Mouse (Mus musculus): ENCODE measurements around the gene Ank2. TPM values are rescaled to one million over a fixed set of nuclear protein-coding genes. Genes with fewer than 3 reads are reported as not detected.

The Ank2 gene
- polyA plus RNA-seq, 1 experiment from 2014 or later, result 131 TPM

- Histone ChIP-seq H3K9ac (no peak overlapping the region), H3K9me3 (replicated peaks) (no peaks in the 10 kb centered on the region), H3K27ac (no peak overlapping the region), H3K4me2 (replicated peaks) (no peak overlapping the region), H3K4me3 (no peak overlapping the region), H3K27me3 (no peaks in the 10 kb centered on the region), H3K4me1 (no peaks in the 10 kb centered on the region), H3K36me3 (no peaks in the 10 kb centered on the region)
- 56% methylated on average over 4 of the region's 4 CpGs for WGBS
- no peak for ATAC-seq (ENCODE audit: low FRiP score)
These were observed 29.9 kb downstream of the Ank2 start for GRCm38 (mm10) chr3:127469164-127469752.

DNA sequence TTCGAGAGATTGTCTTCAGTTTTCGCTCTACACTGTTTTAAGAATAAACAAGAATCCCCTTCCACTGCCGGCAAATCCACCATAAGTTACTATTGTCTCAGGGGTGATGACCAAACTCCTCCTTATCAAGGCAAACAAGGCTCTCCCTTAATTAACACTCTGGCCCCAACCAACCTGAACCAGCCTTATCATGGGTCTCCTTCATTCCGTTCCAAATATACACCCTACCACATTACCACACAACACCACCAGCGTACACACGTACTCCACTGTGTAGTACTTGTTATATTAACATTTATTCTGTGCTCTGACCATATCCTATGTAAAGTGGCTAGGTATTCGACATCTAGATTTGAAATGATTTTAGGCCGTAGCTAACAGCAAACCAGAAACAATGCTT lies 30.6 kb downstream of the Ank2 start:
- no peak overlapping the region for H3K4me3 ChIP-seq
- no peak overlapping the region for H3K27ac ChIP-seq
- H3K36me3 ChIP-seq, result no peaks in the 10 kb centered on the region
- H3K4me1 ChIP-seq, result peaks cover 6% of the 10 kb centered on the region
- WGBS, result 92% methylated on average over 8 of the region's 8 CpGs
- H3K27me3 ChIP-seq, result no peaks in the 10 kb centered on the region
- ATAC-seq (ENCODE audit: low FRiP score), result no peak
- H3K9ac ChIP-seq, result no peak overlapping the region
- H3K9me3 ChIP-seq (replicated peaks), result no peaks in the 10 kb centered on the region
- H3K4me2 ChIP-seq (replicated peaks), result no peak overlapping the region

GRCm38 (mm10) chr3:127463816-127464480 lies 35.2 kb downstream of the Ank2 start:
- no peak overlapping the region for H3K4me3 ChIP-seq
- H3K4me1 ChIP-seq, result peaks cover 9% of the 10 kb centered on the region
- 12% methylated on average over 14 of the region's 14 CpGs for WGBS
- H3K9ac ChIP-seq, result no peak overlapping the region
- ATAC-seq (ENCODE audit: low FRiP score), result peak; percentile 52
- no peaks in the 10 kb centered on the region for H3K36me3 ChIP-seq
- 0 out of 2 replicates have a peak overlapping the region, but pooled peaks have one; percentile 8 for H3K4me2 ChIP-seq (replicated peaks)
- no peaks in the 10 kb centered on the region for H3K9me3 ChIP-seq (replicated peaks)
- 0 out of 2 replicates have a peak overlapping the region, but pooled peaks have one; percentile 40 for H3K27ac ChIP-seq
- peaks cover 4% of the 10 kb centered on the region; the same call in 1 of the 2 replicates for H3K27me3 ChIP-seq

GRCm38 (mm10) chr3:127463165-127463564 lies 36.0 kb downstream of the Ank2 start:
- ATAC-seq (ENCODE audit: low FRiP score), result peak; percentile 54; the same call in 1 of the 2 replicates
- Histone ChIP-seq H3K4me1 (peaks cover 9% of the 10 kb centered on the region), H3K27me3 (peaks cover 4% of the 10 kb centered on the region; the same call in 1 of the 2 replicates), H3K4me3 (no peak overlapping the region), H3K36me3 (no peaks in the 10 kb centered on the region), H3K9me3 (replicated peaks) (no peaks in the 10 kb centered on the region), H3K4me2 (replicated peaks) (no peak overlapping the region), H3K9ac (no peak overlapping the region), H3K27ac (no peak overlapping the region)
- WGBS, result 23% methylated on average over 9 of the region's 9 CpGs

GRCm38 (mm10) chr3:127462413-127462812 lies 36.7 kb downstream of the Ank2 start:
- H3K9me3 ChIP-seq (replicated peaks), result no peaks in the 10 kb centered on the region
- no peak overlapping the region for H3K4me3 ChIP-seq
- H3K27ac ChIP-seq, result no peak overlapping the region
- H3K4me1 ChIP-seq, result peaks cover 9% of the 10 kb centered on the region
- H3K27me3 ChIP-seq, result peaks cover 4% of the 10 kb centered on the region; the same call in 1 of the 2 replicates
- ATAC-seq (ENCODE audit: low FRiP score), result no peak
- H3K36me3 ChIP-seq, result no peaks in the 10 kb centered on the region
- no peak overlapping the region for H3K9ac ChIP-seq
- WGBS, result 74% methylated on average over 6 of the region's 6 CpGs
- no peak overlapping the region for H3K4me2 ChIP-seq (replicated peaks)

GRCm38 (mm10) chr3:127460891-127461437 lies 38.2 kb downstream of the Ank2 start:
- Histone ChIP-seq H3K4me3 (no peak overlapping the region), H3K27ac (no peak overlapping the region), H3K9me3 (replicated peaks) (no peaks in the 10 kb centered on the region), H3K36me3 (no peaks in the 10 kb centered on the region), H3K4me1 (peaks cover 9% of the 10 kb centered on the region), H3K9ac (no peak overlapping the region), H3K4me2 (replicated peaks) (no peak overlapping the region), H3K27me3 (peaks cover 4% of the 10 kb centered on the region; the same call in 1 of the 2 replicates)
- 59% methylated on average over 11 of the region's 11 CpGs for WGBS
- no peak for ATAC-seq (ENCODE audit: low FRiP score)

DNA sequence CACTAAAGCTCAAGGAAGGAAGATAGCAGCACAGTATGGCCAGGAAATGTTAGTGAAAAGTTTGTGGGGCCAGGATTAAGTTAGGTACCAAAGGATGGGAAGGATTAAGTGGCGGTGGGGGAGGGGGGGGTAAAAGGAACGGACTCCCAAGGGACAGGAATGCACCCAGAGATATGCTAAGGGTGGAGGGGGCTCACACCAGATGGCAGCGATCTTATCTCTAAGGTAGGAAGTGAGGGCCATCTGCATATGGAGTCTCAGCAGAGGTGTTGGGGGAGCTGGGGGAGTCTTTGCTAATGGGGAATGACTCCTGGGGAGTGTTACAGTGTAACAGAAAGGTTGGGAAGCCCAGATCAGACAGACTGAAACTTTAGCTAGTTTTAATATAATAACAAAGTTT lies 39.3 kb downstream of the Ank2 start:
- Histone ChIP-seq H3K4me3 (no peak overlapping the region), H3K27ac (no peak overlapping the region), H3K36me3 (no peaks in the 10 kb centered on the region), H3K27me3 (peaks cover 4% of the 10 kb centered on the region; the same call in 1 of the 2 replicates), H3K9ac (no peak overlapping the region), H3K4me1 (peaks cover 9% of the 10 kb centered on the region), H3K9me3 (replicated peaks) (no peaks in the 10 kb centered on the region), H3K4me2 (replicated peaks) (no peak overlapping the region)
- WGBS, result 31% methylated on average over 3 of the region's 3 CpGs
- ATAC-seq (ENCODE audit: low FRiP score), result no peak

- H3K4me3 ChIP-seq, result no peak overlapping the region
These were observed 40.2 kb downstream of the Ank2 start for GRCm38 (mm10) chr3:127458925-127459324.

DNA sequence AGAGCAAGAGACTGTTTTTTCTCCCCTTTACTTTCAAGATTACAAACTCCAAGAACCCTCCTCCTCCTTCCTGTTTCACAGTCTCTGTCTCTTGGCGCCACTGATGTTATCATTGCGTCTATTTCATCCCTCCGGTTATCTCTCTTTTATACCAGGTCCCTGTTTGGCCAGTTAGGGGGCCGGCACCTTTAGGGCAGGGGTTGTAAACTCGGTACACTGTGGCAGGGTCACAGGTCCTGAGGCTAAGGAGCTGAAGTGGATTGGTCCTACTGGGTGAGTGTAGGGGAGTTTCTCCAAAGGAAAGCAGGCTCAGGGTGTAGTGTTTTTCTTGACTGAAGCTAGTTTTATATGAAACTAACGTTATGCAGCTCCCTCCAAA lies 40.7 kb downstream of the Ank2 start:
- Histone ChIP-seq H3K36me3 (no peaks in the 10 kb centered on the region), H3K9ac (no peak overlapping the region), H3K4me3 (no peak overlapping the region), H3K4me2 (replicated peaks) (no peak overlapping the region), H3K9me3 (replicated peaks) (no peaks in the 10 kb centered on the region), H3K27ac (no peak overlapping the region), H3K4me1 (peaks cover 2% of the 10 kb centered on the region; the same call in 1 of the 2 replicates), H3K27me3 (peaks cover 4% of the 10 kb centered on the region; the same call in 1 of the 2 replicates)
- 50% methylated on average over 6 of the region's 6 CpGs for WGBS
- ATAC-seq (ENCODE audit: low FRiP score), result no peak

More at GRCm38 (mm10) chr3:127458925-127459324, 40.2 kb downstream of the Ank2 start:
- no peak overlapping the region for H3K9ac ChIP-seq
- no peaks in the 10 kb centered on the region for H3K36me3 ChIP-seq
- no peaks in the 10 kb centered on the region for H3K9me3 ChIP-seq (replicated peaks)
- peaks cover 7% of the 10 kb centered on the region for H3K4me1 ChIP-seq
- H3K4me2 ChIP-seq (replicated peaks), result no peak overlapping the region
- ATAC-seq (ENCODE audit: low FRiP score), result no peak
- H3K27me3 ChIP-seq, result peaks cover 4% of the 10 kb centered on the region; the same call in 1 of the 2 replicates
- 42% methylated on average over 11 of the region's 11 CpGs for WGBS
- H3K27ac ChIP-seq, result no peak overlapping the region

- no peak for ATAC-seq (ENCODE audit: low FRiP score)
- WGBS, result 38% methylated on average over 5 of the region's 5 CpGs
These were observed 41.3 kb downstream of the Ank2 start for GRCm38 (mm10) chr3:127457761-127458419.

DNA sequence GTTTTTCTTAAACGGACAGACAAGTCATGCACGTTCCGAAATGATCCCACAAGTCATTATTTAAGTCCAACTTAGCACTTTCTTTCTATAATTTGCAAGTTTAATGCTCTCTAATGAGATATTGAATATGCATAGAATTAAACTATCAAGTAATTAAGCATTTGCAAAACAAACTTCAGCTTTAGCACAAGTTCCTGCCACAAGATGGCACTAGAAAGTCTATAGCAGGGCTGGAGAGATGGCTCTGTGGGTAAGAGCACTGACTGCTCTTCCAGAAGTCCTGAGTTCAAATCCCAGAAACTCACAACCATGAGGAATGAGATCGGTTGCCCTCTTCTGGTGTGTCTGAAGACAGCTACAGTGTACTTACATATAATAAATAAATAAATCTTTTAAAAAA lies 45.4 kb downstream of the Ank2 start:
- Histone ChIP-seq H3K4me3 (no peak overlapping the region), H3K36me3 (no peaks in the 10 kb centered on the region), H3K4me1 (no peaks in the 10 kb centered on the region), H3K9ac (no peak overlapping the region), H3K4me2 (replicated peaks) (no peak overlapping the region), H3K27ac (no peak overlapping the region), H3K27me3 (no peaks in the 10 kb centered on the region; the same call in 1 of the 2 replicates), H3K9me3 (replicated peaks) (no peaks in the 10 kb centered on the region)
- WGBS, result 80% methylated on average over 4 of the region's 4 CpGs
- no peak for ATAC-seq (ENCODE audit: low FRiP score)

More at GRCm38 (mm10) chr3:127457761-127458419, 41.3 kb downstream of the Ank2 start:
- H3K27me3 ChIP-seq, result peaks cover 4% of the 10 kb centered on the region; the same call in 1 of the 2 replicates
- no peaks in the 10 kb centered on the region for H3K4me1 ChIP-seq
- H3K9me3 ChIP-seq (replicated peaks), result no peaks in the 10 kb centered on the region
- no peak overlapping the region for H3K4me2 ChIP-seq (replicated peaks)
- H3K36me3 ChIP-seq, result no peaks in the 10 kb centered on the region
- H3K27ac ChIP-seq, result no peak overlapping the region
- no peak overlapping the region for H3K9ac ChIP-seq
- H3K4me3 ChIP-seq, result no peak overlapping the region

DNA sequence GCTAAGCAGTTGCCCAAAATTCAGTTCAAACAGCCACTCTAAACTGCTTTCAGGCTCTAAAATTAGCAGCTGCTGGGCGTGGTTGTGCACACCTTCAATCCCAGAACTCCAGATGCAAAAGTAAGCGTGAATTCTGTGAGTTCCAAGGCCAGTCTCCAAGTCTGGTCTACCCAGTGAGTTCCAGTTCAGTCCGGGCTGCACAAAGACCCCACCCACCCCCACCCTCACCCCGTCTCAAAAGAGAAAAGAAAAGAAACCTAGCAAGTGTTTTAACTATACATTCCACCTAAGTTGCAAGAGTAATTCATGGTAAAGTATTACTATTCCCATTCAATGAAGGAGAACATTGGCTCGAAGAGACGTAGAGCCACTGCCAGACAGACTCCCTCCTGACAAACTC lies 45.9 kb downstream of the Ank2 start:
- Histone ChIP-seq H3K9ac (no peak overlapping the region), H3K27me3 (no peaks in the 10 kb centered on the region; the same call in 1 of the 2 replicates), H3K9me3 (replicated peaks) (no peaks in the 10 kb centered on the region), H3K36me3 (no peaks in the 10 kb centered on the region), H3K27ac (no peak overlapping the region), H3K4me2 (replicated peaks) (no peak overlapping the region), H3K4me1 (no peaks in the 10 kb centered on the region), H3K4me3 (no peak overlapping the region)
- 73% methylated on average over 6 of the region's 6 CpGs for WGBS
- no peak for ATAC-seq (ENCODE audit: low FRiP score)

Data from hindbrain, embryonic 12.5 days (tissue).